Mouse (Mus musculus) cerebellum, adult 2 months (tissue): ENCODE results near the gene Tigar.

Experiments
- CTCF ChIP-seq: fragments of 200-500 bp; IDR thresholded peaks from 2 replicates; pipeline ENCODE4 v1.5.1; 2011; ENCODE audit warnings: low read depth, mild to moderate bottlenecking, control low read depth, low read length, moderate library complexity, borderline replicate concordance; ENCODE audit not compliant: insufficient read depth
- POLR2A ChIP-seq: fragments of 200-500 bp; IDR thresholded peaks from 2 replicates; pipeline ENCODE4 v1.6.1; 2011; ENCODE audit warnings: low read length, control low read depth, borderline replicate concordance; ENCODE audit not compliant: insufficient read depth

GRCm38 (mm10) chr6:127147665-127148064 lies 38.3 kb upstream of the Tigar start:
- TF ChIP-seq POLR2A (no peak), CTCF (peak; percentile 91)
